Mouse (Mus musculus): ENCODE results near the gene Ube2v1. TPM values are rescaled to one million over a fixed set of nuclear protein-coding genes. Genes with fewer than 3 reads are reported as not detected.

The Ube2v1 gene
- 334 and 356 TPM in 2 replicates for polyA plus RNA-seq (2015; fragmentation: Nextera tagmentation; extraction: Ambion mirVana)

DNA sequence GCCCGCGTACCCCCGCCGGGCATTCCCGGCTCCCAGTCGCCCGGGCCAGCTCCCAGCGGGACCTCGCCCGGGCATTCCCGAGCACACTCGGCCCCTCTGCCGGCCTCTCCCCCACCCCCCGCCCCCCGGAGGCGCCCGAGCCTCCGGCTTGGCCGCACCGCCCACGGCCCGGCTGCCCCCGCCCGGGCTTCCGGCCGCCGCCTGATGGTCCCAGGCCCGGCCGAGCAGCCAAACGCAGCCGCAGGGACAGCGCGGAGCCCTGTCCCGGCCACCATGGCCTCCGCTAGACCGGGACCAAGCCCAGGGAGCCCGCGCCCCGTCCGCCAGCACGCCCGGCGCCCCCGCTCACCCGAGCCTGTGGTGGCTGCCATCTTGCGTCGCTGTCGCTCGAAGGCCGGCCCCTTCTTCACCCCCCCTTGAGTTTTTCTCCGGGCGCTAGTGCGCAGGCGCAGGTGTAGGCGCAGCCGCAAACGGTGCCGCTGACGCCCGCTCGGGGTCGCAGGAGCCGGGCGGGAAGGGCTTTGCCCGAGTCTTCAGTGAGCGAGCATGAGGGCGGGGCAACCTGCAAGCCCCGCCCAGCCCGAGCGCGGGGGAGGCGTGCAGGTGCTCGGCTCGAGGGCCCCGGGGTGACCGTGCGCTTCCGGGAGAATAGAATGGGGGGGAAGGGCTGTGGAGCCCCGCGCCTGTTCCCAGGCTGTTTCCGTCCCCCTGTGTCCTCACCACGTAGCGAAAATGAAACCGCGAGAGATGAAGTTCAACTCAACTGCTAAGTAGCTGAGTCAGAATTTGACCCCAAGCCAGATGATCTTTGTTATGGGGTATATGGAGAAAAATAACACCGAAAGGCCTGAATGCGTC lies at the start of gene Ube2v1:
Ube2v1 (minus strand) TSS at position 505 of the 858 bp plus-strand sequence.
- peaks cover 53% of the 10 kb centered on the region for H3K4me1 ChIP-seq (replicated peaks)
- WGBS, result under 1% methylated on average over 77 of the region's 87 CpGs

DNA sequence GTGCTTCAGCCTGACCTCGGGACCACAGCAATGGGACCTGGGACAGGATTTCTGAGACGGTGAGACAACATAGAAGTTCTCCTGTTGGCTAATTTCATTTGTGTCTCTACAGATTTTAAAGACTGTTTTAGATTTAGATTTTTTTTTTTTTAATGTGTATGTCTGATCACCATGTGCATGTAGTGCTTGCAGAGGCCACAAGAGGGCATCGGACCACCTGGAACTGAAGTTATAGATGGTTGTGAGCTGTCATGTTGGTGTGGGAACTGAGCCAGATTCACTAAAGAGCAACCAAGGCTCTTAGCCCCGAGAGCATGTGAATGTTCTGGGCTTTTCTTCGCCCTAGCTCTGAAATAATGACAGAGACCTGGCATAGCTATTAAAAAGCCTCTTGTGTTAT lies 48.8 kb upstream of the Ube2v1 start:
- H3K4me3 ChIP-seq, result no peak overlapping the region
- ATAC-seq (ENCODE audit: low FRiP score, low read depth), result no peak
- WGBS, result 55% methylated on average over 5 of the region's 5 CpGs
- 0 out of 2 replicates have a peak, but pooled peaks cover 2% of the 10 kb centered on the region for H3K4me1 ChIP-seq (replicated peaks)
- H3K9ac ChIP-seq, result no peak overlapping the region
- H3K9me3 ChIP-seq, result no peaks in the 10 kb centered on the region
- H3K27me3 ChIP-seq, result 0 out of 2 replicates have a peak, but pooled peaks cover 5% of the 10 kb centered on the region
- no peak overlapping the region for H3K4me2 ChIP-seq
- H3K36me3 ChIP-seq, result no peaks in the 10 kb centered on the region
- H3K27ac ChIP-seq (replicated peaks), result no peak overlapping the region

More for the DNA sequence above, at the start of gene Ube2v1:
- Histone ChIP-seq H3K36me3 (no peaks in the 10 kb centered on the region), H3K27me3 (no peaks in the 10 kb centered on the region), H3K4me3 (peak within 1 kb of the TSS; percentile 70), H3K9me3 (no peaks in the 10 kb centered on the region), H3K4me2 (peak within 1 kb of the TSS; percentile 87), H3K9ac (peak within 1 kb of the TSS; percentile 96), H3K27ac (replicated peaks) (peak within 1 kb of the TSS; percentile 90)
- ATAC-seq (ENCODE audit: low FRiP score, low read depth), result peak; percentile 85

DNA sequence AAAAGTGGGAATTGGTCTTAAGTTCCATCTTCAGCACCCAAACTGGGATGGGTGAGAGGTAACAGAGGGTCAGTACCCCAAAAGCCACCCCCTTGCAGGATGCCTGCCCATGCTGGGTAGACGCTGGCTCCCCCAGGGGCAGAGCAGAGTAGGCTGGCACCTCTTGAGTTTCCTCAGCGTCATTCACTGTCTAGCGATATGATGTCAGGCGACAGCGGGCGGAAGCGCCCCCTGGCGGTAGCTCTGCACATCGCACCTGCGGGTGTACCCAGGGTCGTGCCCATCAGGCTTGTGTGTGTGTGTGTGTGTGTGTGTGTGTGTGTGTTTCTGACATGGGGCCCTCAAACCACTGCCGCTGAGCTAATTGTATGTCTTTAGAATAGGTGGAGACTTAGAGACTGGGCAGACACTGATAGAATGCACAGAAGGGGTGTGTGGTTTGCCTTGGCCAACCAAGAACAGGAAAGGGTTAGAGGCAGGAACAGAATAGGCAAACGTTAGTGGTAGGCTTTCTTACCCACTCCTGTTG lies 48.1 kb upstream of the Ube2v1 start:
- no peak overlapping the region for H3K27ac ChIP-seq (replicated peaks)
- peak; percentile 61; the same call in 1 of the 2 replicates for ATAC-seq (ENCODE audit: low FRiP score, low read depth)
- H3K4me3 ChIP-seq, result no peak overlapping the region
- 0 out of 2 replicates have a peak, but pooled peaks cover 2% of the 10 kb centered on the region for H3K4me1 ChIP-seq (replicated peaks)
- H3K4me2 ChIP-seq, result no peak overlapping the region
- 3% methylated on average over 13 of the region's 13 CpGs for WGBS
- H3K27me3 ChIP-seq, result 0 out of 2 replicates have a peak, but pooled peaks cover 5% of the 10 kb centered on the region
- H3K9ac ChIP-seq, result no peak overlapping the region
- no peaks in the 10 kb centered on the region for H3K36me3 ChIP-seq
- no peaks in the 10 kb centered on the region for H3K9me3 ChIP-seq

DNA sequence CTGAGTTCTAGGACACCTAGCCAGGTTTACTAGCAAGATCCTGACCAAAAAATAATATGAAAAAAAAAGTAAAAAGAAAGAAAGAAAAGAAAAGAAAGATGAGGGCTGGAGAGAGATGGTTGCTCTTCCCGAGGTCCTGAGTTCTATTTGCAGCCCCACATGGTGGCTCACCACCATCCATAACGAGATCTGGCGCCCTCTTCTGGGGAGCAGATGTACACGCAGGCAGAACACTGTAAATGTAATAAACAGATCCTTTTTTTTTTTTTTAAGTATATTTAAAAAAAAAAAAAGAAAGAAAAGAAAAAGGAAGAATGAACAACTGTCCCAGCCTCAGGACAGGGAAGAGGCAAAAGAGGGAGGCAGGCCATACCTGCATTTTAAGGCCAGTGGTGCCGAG lies 46.7 kb upstream of the Ube2v1 start:
- Histone ChIP-seq H3K27ac (replicated peaks) (no peak overlapping the region), H3K9ac (no peak overlapping the region), H3K36me3 (no peaks in the 10 kb centered on the region), H3K4me3 (no peak overlapping the region), H3K4me1 (replicated peaks) (0 out of 2 replicates have a peak, but pooled peaks cover 2% of the 10 kb centered on the region), H3K9me3 (no peaks in the 10 kb centered on the region), H3K27me3 (no peaks in the 10 kb centered on the region), H3K4me2 (no peak overlapping the region)
- ATAC-seq (ENCODE audit: low FRiP score, low read depth), result no peak
- WGBS, result 49% methylated on average over 5 of the region's 5 CpGs

DNA sequence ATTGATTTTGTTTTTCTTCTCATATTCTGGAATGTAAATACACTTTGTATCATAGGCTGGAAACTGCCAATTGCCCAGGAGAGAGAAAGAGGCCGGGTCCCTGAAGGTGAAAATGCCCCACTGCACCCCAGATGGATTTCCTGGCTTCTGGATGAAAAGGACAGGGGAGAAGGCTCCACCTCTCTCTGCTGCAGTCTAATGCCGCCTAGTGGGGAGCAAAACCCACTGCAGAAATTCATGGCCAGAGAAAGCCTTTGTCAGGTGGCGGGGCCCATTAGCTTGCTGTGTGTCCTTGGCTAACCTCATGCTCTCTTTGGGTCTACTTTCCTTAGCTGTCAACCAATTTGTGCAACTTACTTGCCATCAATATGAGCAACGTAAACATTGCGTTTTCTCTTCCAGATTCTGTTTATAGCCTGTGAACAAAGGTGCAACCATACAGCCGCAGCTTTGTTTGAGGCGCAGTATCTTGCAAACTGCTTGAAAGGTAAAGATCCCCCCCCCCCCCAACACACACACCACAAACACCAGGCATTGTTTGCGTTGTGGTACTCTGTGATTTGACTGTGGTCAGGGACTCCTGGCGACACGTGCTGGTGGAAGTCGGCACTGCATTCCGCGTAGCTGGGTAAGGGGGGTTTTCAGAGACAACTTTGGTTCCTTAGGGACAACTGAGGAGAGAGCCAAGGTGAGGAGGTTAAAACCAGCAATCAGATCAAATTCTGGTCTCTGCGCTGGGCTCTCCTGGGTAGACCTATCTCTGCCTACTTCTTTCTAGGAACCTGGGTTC lies 43.4 kb upstream of the Ube2v1 start:
- WGBS, result 41% methylated on average over 14 of the region's 14 CpGs
- no peaks in the 10 kb centered on the region for H3K27me3 ChIP-seq
- H3K27ac ChIP-seq (replicated peaks), result no peak overlapping the region
- no peak overlapping the region for H3K9ac ChIP-seq
- H3K4me1 ChIP-seq (replicated peaks), result peaks cover 7% of the 10 kb centered on the region
- no peaks in the 10 kb centered on the region for H3K9me3 ChIP-seq
- ATAC-seq (ENCODE audit: low FRiP score, low read depth), result no peak
- H3K4me3 ChIP-seq, result no peak overlapping the region
- H3K36me3 ChIP-seq, result no peaks in the 10 kb centered on the region
- no peak overlapping the region for H3K4me2 ChIP-seq

DNA sequence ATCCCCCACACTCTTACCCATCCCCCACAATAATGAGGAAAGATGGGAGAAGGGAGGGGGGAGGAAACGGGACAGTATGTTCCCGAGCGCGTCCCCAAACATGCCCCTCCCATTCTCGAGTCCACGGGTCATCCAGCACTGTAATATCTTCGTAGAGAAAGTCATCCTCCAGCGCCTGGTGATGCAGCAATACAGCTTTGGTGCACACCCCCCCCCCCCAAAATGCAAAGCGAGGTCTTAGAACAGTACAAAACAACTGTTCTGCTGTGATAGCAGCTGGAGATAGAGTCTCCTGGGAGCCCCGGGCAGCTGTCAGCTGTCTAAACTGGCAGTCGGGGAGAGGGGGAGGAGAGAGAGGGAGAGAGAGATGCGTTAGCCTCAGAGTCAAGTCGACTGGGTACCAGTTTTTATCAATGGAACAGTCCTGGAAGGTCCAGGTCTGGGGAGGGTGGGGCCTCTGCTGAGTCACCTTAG lies 40.4 kb upstream of the Ube2v1 start:
- Histone ChIP-seq H3K27me3 (no peaks in the 10 kb centered on the region), H3K4me2 (peak overlapping the region; percentile 32; the same call in 1 of the 2 replicates)
- 0 out of 2 replicates have a peak, but pooled peaks have one; percentile 48 for ATAC-seq (ENCODE audit: low FRiP score, low read depth)

DNA sequence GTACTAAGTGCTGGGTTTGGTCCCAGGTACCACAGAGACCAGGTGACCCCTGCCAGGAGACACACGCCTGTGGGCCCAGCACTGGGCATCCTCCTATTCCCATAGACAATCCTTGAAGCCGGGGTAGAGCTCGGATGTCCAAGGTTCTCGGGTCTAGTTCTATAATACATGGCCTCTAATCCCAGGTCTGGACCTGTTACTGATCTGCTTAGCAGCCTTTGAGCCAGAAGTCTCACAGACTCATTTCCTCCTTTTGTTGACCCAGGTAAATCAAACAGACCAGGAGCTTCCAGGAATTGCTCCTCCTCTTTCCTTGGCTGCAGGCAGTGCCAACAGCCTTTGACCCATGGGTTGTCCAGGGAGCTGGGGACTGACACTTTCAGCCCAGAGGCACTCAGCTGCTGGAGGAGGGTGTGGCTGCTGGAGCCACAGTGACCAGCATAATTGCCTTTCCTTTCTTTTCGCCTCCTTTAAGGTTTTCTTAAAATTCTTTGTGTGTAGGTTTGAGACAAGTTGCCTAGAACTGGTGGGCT lies 39.3 kb upstream of the Ube2v1 start:
- peaks cover 4% of the 10 kb centered on the region for H3K4me1 ChIP-seq (replicated peaks)
- WGBS, result 85% methylated on average over 5 of the region's 5 CpGs

More for the DNA sequence above, 40.4 kb upstream of the Ube2v1 start:
- Histone ChIP-seq H3K9ac (no peak overlapping the region), H3K27ac (replicated peaks) (no peak overlapping the region), H3K36me3 (no peaks in the 10 kb centered on the region), H3K9me3 (no peaks in the 10 kb centered on the region), H3K4me3 (no peak overlapping the region), H3K4me1 (replicated peaks) (peaks cover 4% of the 10 kb centered on the region)
- 18% methylated on average over 13 of the region's 13 CpGs for WGBS

DNA sequence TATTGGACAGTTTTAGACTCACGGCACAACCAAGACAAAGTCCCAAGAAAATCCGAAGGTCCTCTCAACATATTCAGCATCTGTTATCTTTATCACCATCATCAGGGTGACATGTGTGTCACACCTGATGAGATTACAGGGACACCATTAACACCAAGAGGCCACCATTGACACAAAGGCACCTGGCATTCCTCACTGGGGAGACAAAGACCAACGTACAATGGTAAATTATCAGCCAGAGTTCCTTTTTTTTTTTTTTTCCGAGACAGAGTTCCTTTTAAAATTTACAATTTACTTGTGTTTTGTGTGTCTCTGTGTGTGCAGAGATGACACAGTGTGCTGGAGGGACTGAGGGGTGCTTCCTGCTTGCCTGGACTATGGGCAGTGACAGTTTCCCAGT lies 37.5 kb upstream of the Ube2v1 start:
- no peaks in the 10 kb centered on the region for H3K27me3 ChIP-seq
- H3K27ac ChIP-seq (replicated peaks), result no peak overlapping the region
- 78% methylated on average over 4 of the region's 4 CpGs for WGBS
- no peak overlapping the region for H3K4me3 ChIP-seq
- no peaks in the 10 kb centered on the region for H3K36me3 ChIP-seq
- H3K4me1 ChIP-seq (replicated peaks), result peaks cover 4% of the 10 kb centered on the region
- H3K4me2 ChIP-seq, result no peak overlapping the region
- H3K9ac ChIP-seq, result no peak overlapping the region
- no peak for ATAC-seq (ENCODE audit: low FRiP score, low read depth)
- H3K9me3 ChIP-seq, result no peaks in the 10 kb centered on the region

More for the DNA sequence above, 39.3 kb upstream of the Ube2v1 start:
- Histone ChIP-seq H3K27ac (replicated peaks) (no peak overlapping the region), H3K27me3 (no peaks in the 10 kb centered on the region), H3K4me2 (no peak overlapping the region), H3K9ac (no peak overlapping the region), H3K36me3 (no peaks in the 10 kb centered on the region), H3K9me3 (no peaks in the 10 kb centered on the region), H3K4me3 (no peak overlapping the region)
- ATAC-seq (ENCODE audit: low FRiP score, low read depth), result no peak

DNA sequence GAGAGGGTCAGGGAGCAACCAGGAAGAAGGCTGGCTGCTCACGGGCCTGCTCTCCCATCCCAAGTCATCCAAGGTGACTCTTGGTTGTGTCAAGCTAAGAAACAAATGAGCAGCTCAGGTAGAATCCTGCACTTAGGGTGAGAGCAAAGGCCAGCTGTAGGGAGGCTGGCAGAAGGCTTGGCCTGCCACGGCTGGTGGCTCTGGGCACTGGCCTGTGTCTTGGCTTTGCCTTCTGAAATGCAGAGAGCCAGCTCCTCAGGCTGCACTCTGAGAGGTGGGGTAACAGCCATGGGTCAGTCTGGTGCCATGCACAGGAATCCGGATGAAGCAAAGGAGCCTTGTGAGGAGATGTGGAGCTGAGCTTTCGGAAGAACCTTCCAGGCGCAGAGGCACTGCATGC lies 36.5 kb upstream of the Ube2v1 start:
- Histone ChIP-seq H3K9me3 (no peaks in the 10 kb centered on the region), H3K9ac (no peak overlapping the region), H3K4me3 (no peak overlapping the region), H3K4me2 (no peak overlapping the region), H3K27me3 (no peaks in the 10 kb centered on the region), H3K4me1 (replicated peaks) (peaks cover 4% of the 10 kb centered on the region), H3K36me3 (no peaks in the 10 kb centered on the region), H3K27ac (replicated peaks) (no peak overlapping the region)
- no peak for ATAC-seq (ENCODE audit: low FRiP score, low read depth)
- WGBS, result 83% methylated on average over 5 of the region's 5 CpGs

DNA sequence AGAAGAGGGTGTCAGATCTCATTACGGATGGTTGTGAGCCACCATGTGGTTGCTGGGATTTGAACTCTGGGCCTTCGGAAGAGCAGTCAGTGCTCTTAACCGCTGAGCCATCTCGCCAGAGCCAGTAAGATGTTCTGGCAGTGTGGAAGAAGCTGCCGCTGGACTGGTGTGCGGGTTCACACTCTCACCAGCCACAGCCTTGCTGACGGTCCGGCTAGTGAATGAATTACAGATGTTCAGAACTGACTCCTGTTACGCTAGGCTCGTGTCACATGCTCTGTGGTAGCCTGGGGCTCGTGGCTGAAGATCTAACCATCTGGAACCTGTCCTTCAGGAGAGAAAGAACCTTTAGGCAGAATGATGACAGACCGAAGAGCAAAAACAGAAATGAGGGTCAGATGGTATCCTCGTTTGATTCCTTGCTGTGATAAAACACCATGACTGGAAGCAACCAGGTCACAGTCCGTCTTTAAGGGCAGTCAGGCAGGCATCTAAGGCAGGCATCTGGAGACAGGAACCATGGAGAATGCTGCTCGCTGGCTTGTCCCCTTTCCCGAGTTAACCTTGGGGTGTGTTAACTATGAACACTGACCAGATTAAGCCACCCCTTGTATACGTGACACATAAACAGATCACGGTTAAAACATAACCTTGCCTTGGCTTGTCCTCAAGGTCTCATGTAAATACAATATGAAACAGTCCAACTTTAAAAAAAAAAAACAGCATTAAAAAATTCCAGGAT lies 34.2 kb upstream of the Ube2v1 start:
- Histone ChIP-seq H3K36me3 (no peaks in the 10 kb centered on the region), H3K4me3 (no peak overlapping the region), H3K27ac (replicated peaks) (no peak overlapping the region), H3K9ac (no peak overlapping the region), H3K4me2 (no peak overlapping the region), H3K4me1 (replicated peaks) (peaks cover 8% of the 10 kb centered on the region; the same call in 1 of the 2 replicates), H3K9me3 (no peaks in the 10 kb centered on the region), H3K27me3 (no peaks in the 10 kb centered on the region; the same call in 1 of the 2 replicates)
- 85% methylated on average over 18 of the region's 18 CpGs for WGBS
- ATAC-seq (ENCODE audit: low FRiP score, low read depth), result no peak

DNA sequence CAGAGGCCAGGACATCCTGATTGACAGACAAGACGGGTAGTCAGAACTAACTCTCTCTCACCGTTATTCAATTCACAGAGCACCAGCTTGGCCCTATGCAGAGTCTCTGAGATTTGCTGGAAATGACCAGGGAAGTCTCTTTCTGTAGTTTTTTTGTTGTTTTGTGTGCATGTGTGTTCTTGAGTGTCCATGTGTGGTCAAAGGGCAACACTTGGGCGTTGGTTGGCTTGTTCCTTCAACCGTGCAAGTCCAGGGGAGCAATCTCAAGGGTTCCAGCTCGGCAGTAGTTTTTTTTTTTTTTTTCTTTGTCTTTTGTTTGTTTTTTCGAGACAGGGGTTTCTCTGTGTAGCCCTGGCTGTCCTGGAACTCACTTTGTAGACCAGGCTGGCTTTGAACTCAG lies 30.8 kb upstream of the Ube2v1 start:
- Histone ChIP-seq H3K9ac (no peak overlapping the region), H3K36me3 (no peaks in the 10 kb centered on the region), H3K4me2 (no peak overlapping the region), H3K27ac (replicated peaks) (no peak overlapping the region), H3K9me3 (no peaks in the 10 kb centered on the region), H3K4me1 (replicated peaks) (peaks cover 39% of the 10 kb centered on the region), H3K27me3 (no peaks in the 10 kb centered on the region; the same call in 1 of the 2 replicates), H3K4me3 (no peak overlapping the region)
- no peak for ATAC-seq (ENCODE audit: low FRiP score, low read depth)
- WGBS, result 56% methylated on average over 6 of the region's 6 CpGs

All from hindbrain, embryonic 15.5 days (tissue).